Mouse (Mus musculus): Measurements from ENCODE around the gene Dnajc5.

DNA sequence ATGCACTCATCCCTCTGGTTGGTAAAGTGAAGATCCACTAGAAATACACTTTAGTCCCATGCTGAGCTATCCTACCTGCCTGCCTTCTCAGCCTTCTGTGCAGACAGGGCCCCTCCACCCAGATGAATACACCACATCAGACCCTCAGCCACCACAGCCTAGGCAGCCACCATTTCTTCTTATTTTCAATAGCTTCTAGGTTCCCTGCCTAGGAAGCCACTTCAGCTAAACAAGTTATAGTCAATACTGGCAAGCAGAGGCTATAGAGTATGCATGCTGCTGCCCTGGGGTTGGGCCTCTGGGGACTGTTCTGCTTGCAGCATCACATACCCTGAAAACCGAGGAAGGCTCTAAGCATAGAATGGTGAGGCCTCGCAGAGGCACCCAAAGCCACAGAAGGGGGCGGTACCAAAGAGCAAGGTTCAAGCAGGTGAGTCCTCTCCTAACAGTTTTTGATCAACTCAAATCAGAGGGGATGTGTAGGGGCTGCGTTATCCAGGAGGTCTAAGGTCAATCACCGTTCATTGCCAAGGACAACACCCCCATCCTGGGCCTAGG, 71.3 kb downstream of the Dnajc5 start, which contains the start of gene Prpf6:
- TF ChIP-seq CTCF (IDR thresholded peaks at IDR 0.05; ENCODE audit: borderline replicate concordance, insufficient read depth, low read depth, low read length) (no peak), POLR2A (IDR thresholded peaks at IDR 0.05; ENCODE audit: borderline replicate concordance, insufficient read depth, low read length) (no peak)

Data from cerebellum, adult 2 months (tissue).